Mouse (Mus musculus) cortical plate, adult 2 months (tissue): ENCODE measurements around the gene Kirrel3.

Experiments used
- CTCF ChIP-seq: fragments of 200-500 bp; IDR thresholded peaks from 2 replicates; pipeline ENCODE4 v1.5.1; 2011; ENCODE audit warnings: mild to moderate bottlenecking, control low read depth, low read length; ENCODE audit not compliant: insufficient read depth; ENCODE audit errors: extremely low read depth
- POLR2A ChIP-seq: fragments of 200-500 bp; IDR thresholded peaks from 2 replicates; pipeline ENCODE4 v1.6.1; 2011; ENCODE audit warnings: mild to moderate bottlenecking, low read length, control low read depth; ENCODE audit not compliant: insufficient read depth; ENCODE audit errors: extremely low read depth

DNA sequence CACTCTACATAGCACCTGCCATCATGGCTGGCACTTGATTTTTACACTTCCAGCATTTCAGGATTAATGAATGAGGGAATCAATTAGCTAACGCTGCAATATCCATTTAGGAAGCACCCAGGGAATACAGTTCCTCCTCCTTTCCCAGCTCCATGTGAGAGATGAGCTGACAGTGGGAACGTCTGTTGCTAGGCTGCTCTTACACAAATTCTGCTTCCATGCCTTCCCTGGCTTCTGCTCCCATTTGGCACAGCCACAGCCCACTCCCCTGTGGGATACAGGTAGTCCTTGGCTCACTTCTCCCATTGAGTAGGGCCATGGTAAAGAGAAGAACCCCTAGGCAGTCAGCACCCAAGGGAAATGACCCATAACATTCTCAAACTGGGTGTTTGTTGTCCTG is 185.2 kb downstream of the Kirrel3 start:
- TF ChIP-seq POLR2A (no peak), CTCF (no peak)
